In the genomic region with DNA sequence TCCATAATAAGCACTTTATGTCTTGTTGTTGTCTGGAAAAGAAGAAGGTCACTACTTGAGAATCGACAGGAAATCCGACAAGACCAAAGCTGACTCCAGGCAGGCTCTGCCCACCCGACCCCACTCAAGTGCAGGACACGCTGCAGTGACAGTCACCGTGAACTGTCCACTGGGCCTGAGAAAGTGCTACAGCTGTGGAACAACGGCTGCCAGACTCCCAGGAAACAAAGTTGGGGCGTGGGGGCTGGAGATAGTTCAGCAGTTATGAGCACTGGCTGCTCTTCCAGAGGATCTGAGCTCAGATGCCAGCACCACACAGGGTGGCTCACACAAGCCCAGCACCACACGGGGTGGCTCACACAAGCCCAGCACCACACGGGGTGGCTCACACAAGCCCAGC, we compare ENCODE assay signal across 24 mouse cellular contexts.
"Had no signal": no experiment of that assay in that cellular context is flagged by ENCODE, and none has a peak within 500 bp of the region (broad histone marks: within the 10 kb centered on the region; RNA-seq: fewer than 3 reads in every experiment).

No protein-coding gene starts in this region.

- H3K27ac ChIP-seq: embryonic facial prominence, embryonic 10.5 days; embryonic facial prominence, embryonic 12.5 days; embryonic facial prominence, embryonic 13.5 days; embryonic facial prominence, embryonic 15.5 days; forebrain, embryonic 10.5 days; forebrain, embryonic 12.5 days; forebrain, embryonic 13.5 days; forebrain, embryonic 15.5 days; gastrocnemius, adult 2 months; heart, adult 2 months; heart, embryonic 10.5 days had no signal

- H3K9ac ChIP-seq: embryonic facial prominence, embryonic 12.5 days; embryonic facial prominence, embryonic 13.5 days; embryonic facial prominence, embryonic 15.5 days; forebrain, embryonic 12.5 days; forebrain, embryonic 13.5 days; forebrain, embryonic 15.5 days; forebrain, postnatal 0 days had no signal

- H3K9me3 ChIP-seq: embryonic facial prominence, embryonic 10.5 days; embryonic facial prominence, embryonic 12.5 days; embryonic facial prominence, embryonic 13.5 days; embryonic facial prominence, embryonic 15.5 days; forebrain, embryonic 12.5 days; forebrain, embryonic 13.5 days; forebrain, embryonic 15.5 days; heart, embryonic 10.5 days had no signal

- DNase-seq: cerebellum, adult 8-10 months; cerebellum, adult 9-10 months; cerebellum, postnatal 10 days; cerebellum, postnatal 14 days; cerebellum, postnatal 25 days; cerebellum, postnatal 36 days; embryo, embryonic 11 days; forebrain, postnatal 0 days; gastrocnemius, adult 2 months; gastrocnemius, postnatal 10 days; gastrocnemius, postnatal 14 days; gastrocnemius, postnatal 25 days; gastrocnemius, postnatal 36 days; heart, adult 2 months had no signal

- H3K4me1 ChIP-seq: embryonic facial prominence, embryonic 10.5 days; embryonic facial prominence, embryonic 12.5 days; embryonic facial prominence, embryonic 13.5 days; embryonic facial prominence, embryonic 15.5 days; forebrain, embryonic 10.5 days; forebrain, embryonic 12.5 days; forebrain, embryonic 13.5 days; forebrain, embryonic 15.5 days; heart, embryonic 10.5 days had no signal

- H3K4me3 ChIP-seq: embryonic facial prominence, embryonic 10.5 days; embryonic facial prominence, embryonic 12.5 days; embryonic facial prominence, embryonic 13.5 days; embryonic facial prominence, embryonic 15.5 days; erythroblast, embryonic 14.5 days; forebrain, embryonic 10.5 days; forebrain, embryonic 12.5 days; forebrain, embryonic 13.5 days; forebrain, embryonic 15.5 days; gastrocnemius, adult 2 months; heart, adult 2 months; heart, embryonic 10.5 days had no signal
